Mouse (Mus musculus) hindbrain, embryonic 11.5 days (tissue): Measurements from ENCODE around the gene Slc37a1. TPM values are rescaled to one million over a fixed set of nuclear protein-coding genes. Genes with fewer than 3 reads are reported as not detected.

Source experiments
- ATAC-seq: fragments of 200-750 bp; cut with Nextera tagmentation; 2 replicates; pipeline ENCODE4 v1.8.0; 2017; ENCODE audit warnings: mild to moderate bottlenecking, moderate TSS enrichment, moderate library complexity; ENCODE audit not compliant: low FRiP score
- DNase-seq: peaks from one replicate; pipeline ENCODE4 v3.0.0-alpha.2; 2015; ENCODE audit warnings: low spot score
- H3K27ac ChIP-seq: fragments of 300-500 bp; sonication (generic); 2 replicates; pipeline ENCODE4 v1.5.1; 2014; ENCODE audit warnings: mild to moderate bottlenecking, low read depth, low read length
- H3K27me3 ChIP-seq: fragments of 300-500 bp; sonication (generic); 2 replicates; pipeline ENCODE4 v1.6.1; 2014; ENCODE audit warnings: mild to moderate bottlenecking, low read length, moderate library complexity, mixed read lengths; ENCODE audit not compliant: control insufficient read depth, insufficient read depth
- H3K36me3 ChIP-seq: fragments of 300-500 bp; sonication (generic); 2 replicates; pipeline ENCODE4 v1.6.1; 2014; ENCODE audit warnings: mild to moderate bottlenecking, low read length, moderate library complexity, mixed read lengths; ENCODE audit not compliant: control insufficient read depth, insufficient read depth
- H3K4me1 ChIP-seq: fragments of 300-500 bp; sonication (generic); replicated peaks from 2 replicates; pipeline ENCODE4 v1.6.1; 2014; ENCODE audit warnings: low read length, mixed read lengths; ENCODE audit not compliant: control insufficient read depth, insufficient read depth
- H3K4me2 ChIP-seq: fragments of 300-500 bp; sonication (generic); replicated peaks from 2 replicates; pipeline ENCODE4 v1.6.1; 2014; ENCODE audit warnings: mild to moderate bottlenecking, low read depth, low read length
- H3K4me3 ChIP-seq: fragments of 300-500 bp; sonication (generic); 2 replicates; pipeline ENCODE4 v1.5.1; 2014; ENCODE audit warnings: low read depth, low read length
- H3K9ac ChIP-seq: fragments of 300-500 bp; sonication (generic); 2 replicates; pipeline ENCODE4 v1.6.1; 2014; ENCODE audit warnings: low read depth, low read length
- H3K9me3 ChIP-seq: fragments of 300-500 bp; sonication (generic); 2 replicates; pipeline ENCODE4 v1.6.1; 2016; ENCODE audit warnings: low read length; ENCODE audit not compliant: control insufficient read depth
- WGBS: fragments of 180-500 bp; shearing (Covaris S2); extraction: QIAGEN DNeasy Blood & Tissue Kit; methylation state at CpG from one replicate; pipeline ENCODE4 v1.1.7; 2014; 5-methylcytosine and 5-hydroxymethylcytosine counted together
- polyA plus RNA-seq: library from polyadenylated mRNA; unstranded; fragments of >200 nt; fragmentation: Nextera tagmentation; extraction: Ambion mirVana; gene quantifications from 2 replicates; pipeline ENCODE4 v1.2.1, GENCODE M21; 2014

The Slc37a1 gene
- 13.0 and 13.3 TPM in 2 replicates for polyA plus RNA-seq

DNA sequence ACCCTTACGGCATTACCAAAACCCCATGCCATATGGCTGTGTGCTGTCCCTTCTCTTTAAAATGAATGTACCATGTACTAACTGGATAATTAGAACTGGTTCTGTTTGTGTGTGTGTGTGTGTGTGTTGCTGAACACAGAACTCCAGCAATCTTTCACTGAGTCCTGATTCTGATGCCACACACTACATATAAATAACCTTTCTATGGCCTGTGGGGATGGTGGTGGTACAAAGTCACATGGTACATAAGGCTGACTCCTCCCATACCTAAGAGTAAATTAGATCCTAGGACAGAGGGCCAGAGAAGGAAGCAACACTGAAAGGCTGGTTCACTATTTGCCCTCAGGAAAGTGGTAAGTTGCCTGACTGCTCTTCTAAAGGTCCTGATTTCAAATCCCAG lies at the start of gene Slc37a1:
TSS of gene Slc37a1 (plus strand) at position 301 of the 400 bp plus-strand sequence.
- 100% methylated on average over 1 of the region's 1 CpGs for WGBS
- Histone ChIP-seq H3K4me2 (no peak within 1 kb of the TSS), H3K9me3 (no peaks in the 10 kb centered on the region), H3K27ac (no peak within 1 kb of the TSS), H3K9ac (no peak within 1 kb of the TSS), H3K4me3 (no peak within 1 kb of the TSS), H3K4me1 (no peaks in the 10 kb centered on the region; the same call in 1 of the 2 replicates), H3K27me3 (no peaks in the 10 kb centered on the region), H3K36me3 (no peaks in the 10 kb centered on the region)
- ATAC-seq: no peak
- no peak for DNase-seq

GRCm38 (mm10) chr17:31238234-31239020 lies 48.2 kb upstream of the Slc37a1 start:
- DNase-seq (no peak), ATAC-seq (no peak)
- Histone ChIP-seq H3K4me1 (no peaks in the 10 kb centered on the region), H3K9me3 (no peaks in the 10 kb centered on the region), H3K4me2 (no peak overlapping the region), H3K9ac (no peak overlapping the region), H3K27ac (no peak overlapping the region), H3K27me3 (no peaks in the 10 kb centered on the region), H3K4me3 (no peak overlapping the region), H3K36me3 (no peaks in the 10 kb centered on the region)
- 83% methylated on average over 7 of the region's 7 CpGs for WGBS

DNA sequence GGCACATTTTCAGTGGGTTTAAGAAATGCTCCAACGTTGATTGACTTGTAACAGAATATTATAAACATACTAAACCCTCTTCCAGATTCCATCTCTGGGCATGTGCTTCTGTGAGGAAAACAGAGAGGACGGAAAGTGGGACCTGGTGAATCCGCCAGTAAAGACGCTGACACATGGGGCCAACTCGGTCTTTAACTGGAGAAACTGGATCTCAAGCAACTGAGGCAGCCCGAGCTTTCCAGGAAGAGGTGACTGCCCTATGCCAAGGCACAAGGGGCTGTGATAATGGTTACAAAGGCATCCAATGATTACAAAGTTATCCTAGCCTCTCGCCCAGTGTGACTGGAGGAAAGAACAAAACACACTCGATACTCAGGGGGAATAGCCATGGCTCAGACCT lies 45.4 kb upstream of the Slc37a1 start:
- H3K9me3 ChIP-seq: no peaks in the 10 kb centered on the region
- H3K27ac ChIP-seq: no peak overlapping the region
- ATAC-seq (no peak), DNase-seq (no peak)
- H3K27me3 ChIP-seq: no peaks in the 10 kb centered on the region
- no peak overlapping the region for H3K9ac ChIP-seq
- H3K4me2 ChIP-seq: no peak overlapping the region
- H3K4me3 ChIP-seq: no peak overlapping the region
- WGBS: 82% methylated on average over 8 of the region's 8 CpGs
- no peaks in the 10 kb centered on the region for H3K4me1 ChIP-seq
- H3K36me3 ChIP-seq: no peaks in the 10 kb centered on the region

DNA sequence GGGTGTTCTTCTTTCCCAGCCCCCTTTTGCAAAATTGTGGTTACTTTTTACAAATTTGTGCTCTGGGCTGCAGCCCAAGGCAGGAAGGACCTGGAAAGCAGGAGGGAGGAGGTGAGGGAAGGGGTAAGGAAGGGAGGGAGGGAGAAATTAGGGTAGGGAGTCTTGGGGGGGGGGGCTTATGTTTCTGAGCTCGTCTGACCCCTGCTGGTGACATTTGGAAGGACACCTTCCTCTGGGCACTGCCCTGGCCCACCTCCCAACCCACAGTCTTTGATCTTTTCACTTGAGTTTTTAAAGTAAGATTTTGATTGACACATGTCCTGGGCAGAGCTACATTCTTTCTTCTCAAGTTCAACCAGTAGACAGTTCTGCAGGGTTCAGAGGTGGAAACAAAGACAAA lies 43.8 kb upstream of the Slc37a1 start:
- no peaks in the 10 kb centered on the region for H3K9me3 ChIP-seq
- no peak overlapping the region for H3K4me3 ChIP-seq
- DNase-seq (no peak), ATAC-seq (no peak)
- H3K27ac ChIP-seq: no peak overlapping the region
- no peaks in the 10 kb centered on the region for H3K4me1 ChIP-seq
- H3K27me3 ChIP-seq: no peaks in the 10 kb centered on the region
- H3K4me2 ChIP-seq: no peak overlapping the region
- H3K36me3 ChIP-seq: no peaks in the 10 kb centered on the region
- WGBS: 8% methylated on average over 1 of the region's 1 CpGs
- no peak overlapping the region for H3K9ac ChIP-seq

GRCm38 (mm10) chr17:31245321-31245720 lies 41.3 kb upstream of the Slc37a1 start:
- Histone ChIP-seq H3K4me3 (no peak overlapping the region), H3K4me1 (no peaks in the 10 kb centered on the region), H3K27me3 (no peaks in the 10 kb centered on the region), H3K4me2 (no peak overlapping the region), H3K9me3 (no peaks in the 10 kb centered on the region), H3K36me3 (no peaks in the 10 kb centered on the region), H3K27ac (no peak overlapping the region), H3K9ac (no peak overlapping the region)
- DNase-seq (no peak), ATAC-seq (no peak)
- 85% methylated on average over 5 of the region's 5 CpGs for WGBS

DNA sequence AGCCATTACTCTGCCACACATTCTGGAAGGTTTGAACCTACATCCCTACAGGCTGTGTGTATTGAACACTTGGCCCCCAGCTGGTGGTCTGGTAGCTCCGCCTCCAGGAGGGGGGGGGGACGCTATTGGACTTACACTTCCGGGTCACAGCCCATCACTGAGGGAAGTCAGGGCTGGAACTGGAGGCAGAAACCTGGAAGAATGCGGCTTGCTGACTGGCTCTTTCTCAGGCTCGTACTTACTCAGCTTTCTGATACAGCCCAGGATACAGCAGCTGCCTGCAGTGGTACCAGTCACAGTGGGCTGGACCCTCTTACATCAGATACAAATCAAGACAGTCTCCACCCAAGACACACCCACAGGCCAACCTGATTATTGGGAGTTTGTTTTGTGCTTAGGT lies 39.4 kb upstream of the Slc37a1 start:
- Histone ChIP-seq H3K9me3 (no peaks in the 10 kb centered on the region), H3K27me3 (no peaks in the 10 kb centered on the region), H3K4me2 (no peak overlapping the region), H3K36me3 (no peaks in the 10 kb centered on the region), H3K9ac (no peak overlapping the region), H3K27ac (no peak overlapping the region), H3K4me3 (no peak overlapping the region), H3K4me1 (no peaks in the 10 kb centered on the region)
- ATAC-seq (no peak), DNase-seq (no peak)
- 32% methylated on average over 5 of the region's 5 CpGs for WGBS

DNA sequence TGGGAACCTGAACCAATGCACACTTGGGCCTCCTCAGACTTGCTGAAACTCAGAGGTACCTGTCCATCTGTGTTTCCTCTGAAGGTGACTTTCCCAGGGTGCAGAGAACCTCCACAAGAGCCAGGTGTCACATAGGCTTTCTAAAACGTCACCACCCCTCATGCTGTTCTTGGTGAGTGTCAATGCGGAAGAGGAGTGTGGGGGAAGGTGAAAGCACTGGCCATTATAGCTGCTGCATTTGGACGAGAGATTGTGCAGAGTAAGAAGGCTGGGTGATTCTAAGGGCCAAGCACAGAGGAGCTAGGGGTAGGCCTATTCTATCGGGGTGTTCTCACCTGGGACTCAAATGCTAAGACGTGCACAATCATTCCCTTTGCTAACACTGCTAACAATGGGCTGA lies 32.6 kb upstream of the Slc37a1 start:
- Histone ChIP-seq H3K4me1 (no peaks in the 10 kb centered on the region), H3K36me3 (no peaks in the 10 kb centered on the region), H3K27me3 (no peaks in the 10 kb centered on the region), H3K4me2 (no peak overlapping the region), H3K4me3 (no peak overlapping the region), H3K9me3 (no peaks in the 10 kb centered on the region), H3K27ac (no peak overlapping the region), H3K9ac (no peak overlapping the region)
- ATAC-seq: no peak
- WGBS: 67% methylated on average over 5 of the region's 5 CpGs
- no peak for DNase-seq

GRCm38 (mm10) chr17:31254463-31254931 lies 32.1 kb upstream of the Slc37a1 start:
- Histone ChIP-seq H3K27me3 (no peaks in the 10 kb centered on the region), H3K9me3 (no peaks in the 10 kb centered on the region), H3K4me2 (no peak overlapping the region), H3K27ac (no peak overlapping the region), H3K9ac (no peak overlapping the region), H3K4me1 (no peaks in the 10 kb centered on the region), H3K4me3 (no peak overlapping the region), H3K36me3 (no peaks in the 10 kb centered on the region)
- DNase-seq (peak; percentile 80), ATAC-seq (peak; percentile 54; the same call in 1 of the 2 replicates)
- 9% methylated on average over 9 of the region's 9 CpGs for WGBS

GRCm38 (mm10) chr17:31257149-31257548 lies 29.4 kb upstream of the Slc37a1 start:
- ATAC-seq (no peak), DNase-seq (no peak)
- Histone ChIP-seq H3K9me3 (no peaks in the 10 kb centered on the region), H3K4me2 (no peak overlapping the region), H3K36me3 (no peaks in the 10 kb centered on the region), H3K27ac (no peak overlapping the region), H3K27me3 (no peaks in the 10 kb centered on the region), H3K4me1 (no peaks in the 10 kb centered on the region), H3K4me3 (no peak overlapping the region), H3K9ac (no peak overlapping the region)
- WGBS: 89% methylated on average over 1 of the region's 1 CpGs
